Mouse (Mus musculus): ENCODE data around the gene Pbld1. TPM values are rescaled to one million over a fixed set of nuclear protein-coding genes. Genes with fewer than 3 reads are reported as not detected.
"Not testable (repeated sequence)": the region's sequence is repeated elsewhere in the genome, so short reads cannot be mapped to it uniquely, and the experiment has no call there.

The Pbld1 gene
- polyA plus RNA-seq, 1 experiment from 2014 or later = 1.9 TPM

DNA sequence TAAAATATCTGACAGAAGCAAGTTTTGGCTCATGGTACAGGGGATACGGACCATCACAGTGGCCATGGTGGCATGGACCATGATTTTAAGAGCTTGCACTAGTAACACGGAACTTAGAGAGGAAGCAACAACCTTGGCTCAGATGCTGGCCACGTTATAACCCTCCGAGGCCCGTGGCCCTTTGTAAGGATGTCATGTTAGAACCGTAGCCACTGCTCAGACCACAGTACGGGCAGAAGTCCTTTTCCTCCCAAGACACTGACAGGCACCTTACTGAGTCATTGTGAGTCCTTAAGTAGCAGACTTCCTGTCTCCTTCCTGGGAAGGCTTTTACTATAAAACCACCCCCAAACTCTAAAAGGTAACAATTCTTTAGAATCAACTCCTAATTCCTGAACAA is 8.7 kb upstream of the Pbld1 start:
- Histone ChIP-seq H3K27me3 (ENCODE audit: low read depth, poor library complexity, severe bottlenecking) (no peaks in the 10 kb centered on the region), H3K9me3 (replicated peaks) (no peaks in the 10 kb centered on the region), H3K36me3 (no peaks in the 10 kb centered on the region), H3K27ac (no peak overlapping the region), H3K4me3 (no peak overlapping the region), H3K4me1 (peaks cover 3% of the 10 kb centered on the region; the same call in 1 of the 2 replicates)
- no peak for DNase-seq (ENCODE audit: low spot score)
- 88% methylated on average over 7 of the region's 7 CpGs for WGBS

GRCm38 (mm10) chr10:63052011-63052410 is 8.0 kb upstream of the Pbld1 start:
- Histone ChIP-seq H3K27ac (no peak overlapping the region), H3K9me3 (replicated peaks) (no peaks in the 10 kb centered on the region), H3K27me3 (ENCODE audit: low read depth, poor library complexity, severe bottlenecking) (0 out of 2 replicates have a peak, but pooled peaks cover 4% of the 10 kb centered on the region), H3K36me3 (no peaks in the 10 kb centered on the region), H3K4me1 (peaks cover 6% of the 10 kb centered on the region; the same call in 1 of the 2 replicates), H3K4me3 (no peak overlapping the region)
- no peak for DNase-seq (ENCODE audit: low spot score)
- 80% methylated on average over 6 of the region's 6 CpGs for WGBS

- H3K36me3 ChIP-seq = no peaks in the 10 kb centered on the region
- DNase-seq (ENCODE audit: low spot score) = no peak
- no peaks in the 10 kb centered on the region for H3K9me3 ChIP-seq (replicated peaks)
- H3K4me1 ChIP-seq = peaks cover 11% of the 10 kb centered on the region; the same call in 1 of the 2 replicates
- H3K4me3 ChIP-seq = no peak overlapping the region
- 60% methylated on average over 6 of the region's 6 CpGs for WGBS
- no peak overlapping the region for H3K27ac ChIP-seq
- H3K27me3 ChIP-seq (ENCODE audit: low read depth, poor library complexity, severe bottlenecking) = 0 out of 2 replicates have a peak, but pooled peaks cover 5% of the 10 kb centered on the region
Observed at GRCm38 (mm10) chr10:63053007-63053406, 7.0 kb upstream of the Pbld1 start.

DNA sequence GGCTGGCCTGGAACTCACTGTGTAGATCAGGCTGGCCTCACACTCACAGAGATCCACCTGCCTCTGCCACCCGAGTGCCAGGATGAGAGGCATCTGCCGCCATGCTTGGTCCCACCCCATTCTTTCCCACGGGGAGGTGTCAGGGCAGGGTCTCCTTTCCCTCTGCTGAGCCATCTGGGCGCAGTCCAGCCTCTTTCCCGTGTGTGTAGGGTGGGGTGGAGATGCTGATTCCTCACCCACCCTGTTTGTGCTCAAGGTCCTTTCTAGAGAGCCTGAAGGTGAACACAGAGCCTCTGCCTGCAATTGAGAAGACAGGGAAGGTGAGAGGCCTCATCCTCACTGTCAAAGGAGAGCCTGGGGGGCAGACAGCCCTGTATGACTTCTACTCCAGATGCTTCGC is 5.9 kb upstream of the Pbld1 start:
- H3K36me3 ChIP-seq; H3K27me3 ChIP-seq (ENCODE audit: low read depth, poor library complexity, severe bottlenecking); DNase-seq (ENCODE audit: low spot score); H3K27ac ChIP-seq; H3K9me3 ChIP-seq (replicated peaks); H3K4me3 ChIP-seq: not testable (repeated sequence)
- WGBS = 87% methylated on average over 6 of the region's 6 CpGs
- H3K4me1 ChIP-seq = peaks cover 11% of the 10 kb centered on the region; the same call in 1 of the 2 replicates

GRCm38 (mm10) chr10:63054586-63054985 is 5.4 kb upstream of the Pbld1 start:
- Histone ChIP-seq H3K4me3 (no peak overlapping the region), H3K27me3 (ENCODE audit: low read depth, poor library complexity, severe bottlenecking) (0 out of 2 replicates have a peak, but pooled peaks cover 5% of the 10 kb centered on the region), H3K36me3 (no peaks in the 10 kb centered on the region), H3K4me1 (peaks cover 11% of the 10 kb centered on the region; the same call in 1 of the 2 replicates), H3K9me3 (replicated peaks) (no peaks in the 10 kb centered on the region), H3K27ac (no peak overlapping the region)
- 73% methylated on average over 2 of the region's 2 CpGs for WGBS
- DNase-seq (ENCODE audit: low spot score) = no peak

GRCm38 (mm10) chr10:63056966-63057750 is 2.8 kb upstream of the Pbld1 start:
- Histone ChIP-seq H3K9me3 (replicated peaks) (no peaks in the 10 kb centered on the region), H3K27ac (no peak overlapping the region), H3K36me3 (no peaks in the 10 kb centered on the region), H3K27me3 (ENCODE audit: low read depth, poor library complexity, severe bottlenecking) (0 out of 2 replicates have a peak, but pooled peaks cover 5% of the 10 kb centered on the region), H3K4me3 (peak overlapping the region; percentile 20; the same call in 1 of the 2 replicates), H3K4me1 (peaks cover 11% of the 10 kb centered on the region; the same call in 1 of the 2 replicates)
- 31% methylated on average over 24 of the region's 24 CpGs for WGBS
- DNase-seq (ENCODE audit: low spot score) = no peak

DNA sequence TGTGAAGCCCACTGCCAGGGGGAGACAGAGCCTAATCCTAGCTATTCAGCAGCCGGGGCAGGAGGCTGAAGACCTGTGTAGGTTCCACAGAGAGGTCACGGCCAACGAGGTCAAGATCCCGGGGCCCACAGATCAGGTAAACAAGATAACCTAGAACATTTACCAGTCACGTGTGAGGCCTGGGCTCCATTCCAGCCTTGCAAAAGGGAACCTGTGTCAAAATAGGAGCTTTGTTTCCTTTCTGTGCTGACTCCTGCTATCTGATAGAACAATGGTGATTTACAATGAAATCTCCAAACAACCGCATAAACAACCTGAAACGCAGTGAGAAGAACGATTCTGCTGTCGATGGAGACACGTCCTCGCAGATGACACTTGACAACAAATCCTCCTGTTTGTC is 444 bp downstream of the Pbld1 start:
- DNase-seq (ENCODE audit: low spot score) = no peak
- Histone ChIP-seq H3K36me3 (no peaks in the 10 kb centered on the region), H3K9me3 (replicated peaks) (no peaks in the 10 kb centered on the region), H3K27ac (no peak overlapping the region), H3K4me3 (no peak overlapping the region), H3K27me3 (ENCODE audit: low read depth, poor library complexity, severe bottlenecking) (0 out of 2 replicates have a peak, but pooled peaks cover 5% of the 10 kb centered on the region), H3K4me1 (0 out of 2 replicates have a peak, but pooled peaks cover 8% of the 10 kb centered on the region)
- WGBS = 80% methylated on average over 11 of the region's 11 CpGs

- no peak for DNase-seq (ENCODE audit: low spot score)
- Histone ChIP-seq H3K27me3 (ENCODE audit: low read depth, poor library complexity, severe bottlenecking) (0 out of 2 replicates have a peak, but pooled peaks cover 5% of the 10 kb centered on the region), H3K36me3 (no peaks in the 10 kb centered on the region), H3K9me3 (replicated peaks) (no peaks in the 10 kb centered on the region), H3K4me1 (0 out of 2 replicates have a peak, but pooled peaks cover 8% of the 10 kb centered on the region), H3K4me3 (no peak overlapping the region), H3K27ac (no peak overlapping the region)
- WGBS = 77% methylated on average over 12 of the region's 12 CpGs
Observed at GRCm38 (mm10) chr10:63061266-63061665, 1.3 kb downstream of the Pbld1 start.

GRCm38 (mm10) chr10:63062696-63063095 is 2.7 kb downstream of the Pbld1 start:
- H3K27me3 ChIP-seq (ENCODE audit: low read depth, poor library complexity, severe bottlenecking) = no peaks in the 10 kb centered on the region
- H3K4me1 ChIP-seq = no peaks in the 10 kb centered on the region
- WGBS = 98% methylated on average over 5 of the region's 5 CpGs
- H3K27ac ChIP-seq = no peak overlapping the region
- no peak overlapping the region for H3K4me3 ChIP-seq
- H3K9me3 ChIP-seq (replicated peaks) = no peaks in the 10 kb centered on the region
- DNase-seq (ENCODE audit: low spot score) = no peak
- no peaks in the 10 kb centered on the region for H3K36me3 ChIP-seq

DNA sequence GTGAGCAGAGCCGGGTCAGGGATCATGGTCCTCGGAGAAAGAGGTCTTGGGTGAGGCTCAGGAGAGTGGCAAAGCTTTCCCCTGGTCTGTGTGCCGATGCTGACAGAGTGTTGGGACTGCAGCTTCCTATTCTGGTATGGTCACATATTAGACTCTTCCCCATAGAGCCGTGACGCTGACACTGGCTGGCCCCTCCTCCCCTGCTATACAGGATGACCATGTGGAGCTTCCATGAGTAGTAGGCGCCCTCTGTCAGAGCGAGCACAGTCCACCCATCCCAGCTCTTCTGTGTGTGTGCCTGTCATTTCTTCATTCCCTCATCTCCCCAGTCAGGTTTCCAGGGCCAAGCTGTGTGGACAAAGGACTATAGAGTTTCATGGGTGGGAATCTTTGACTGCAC is 3.4 kb downstream of the Pbld1 start:
- Histone ChIP-seq H3K27me3 (ENCODE audit: low read depth, poor library complexity, severe bottlenecking) (no peaks in the 10 kb centered on the region), H3K4me1 (no peaks in the 10 kb centered on the region), H3K9me3 (replicated peaks) (no peaks in the 10 kb centered on the region), H3K27ac (no peak overlapping the region), H3K36me3 (no peaks in the 10 kb centered on the region), H3K4me3 (no peak overlapping the region)
- no peak for DNase-seq (ENCODE audit: low spot score)
- 86% methylated on average over 7 of the region's 7 CpGs for WGBS

- Histone ChIP-seq H3K27ac (no peak overlapping the region), H3K4me1 (no peaks in the 10 kb centered on the region), H3K9me3 (replicated peaks) (no peaks in the 10 kb centered on the region), H3K36me3 (no peaks in the 10 kb centered on the region), H3K4me3 (no peak overlapping the region), H3K27me3 (ENCODE audit: low read depth, poor library complexity, severe bottlenecking) (no peaks in the 10 kb centered on the region)
- no peak for DNase-seq (ENCODE audit: low spot score)
- WGBS = 86% methylated on average over 9 of the region's 9 CpGs
Observed at GRCm38 (mm10) chr10:63064516-63064915, 4.6 kb downstream of the Pbld1 start.

DNA sequence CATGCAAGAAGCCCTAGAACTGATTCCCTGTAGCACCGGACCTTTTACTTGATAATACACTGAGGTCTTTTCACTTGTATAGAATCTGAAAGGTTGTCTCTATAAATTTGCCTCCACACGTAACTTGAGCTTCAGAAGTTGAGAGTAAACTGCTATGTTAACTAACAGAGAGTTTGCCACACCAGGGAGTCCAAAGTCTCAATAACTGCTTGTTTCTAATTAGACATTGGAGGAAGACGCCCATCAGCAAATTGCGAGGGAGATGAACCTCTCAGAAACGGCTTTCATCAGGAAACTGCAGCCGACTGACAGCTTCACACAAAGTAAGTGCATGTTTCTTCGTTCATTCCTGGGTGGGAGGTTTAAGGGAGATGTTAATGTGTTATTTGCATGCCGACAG is 5.6 kb downstream of the Pbld1 start:
- Histone ChIP-seq H3K4me3 (no peak overlapping the region), H3K4me1 (no peaks in the 10 kb centered on the region), H3K36me3 (no peaks in the 10 kb centered on the region), H3K9me3 (replicated peaks) (no peaks in the 10 kb centered on the region), H3K27ac (no peak overlapping the region), H3K27me3 (ENCODE audit: low read depth, poor library complexity, severe bottlenecking) (no peaks in the 10 kb centered on the region)
- DNase-seq (ENCODE audit: low spot score) = no peak
- 62% methylated on average over 8 of the region's 8 CpGs for WGBS

DNA sequence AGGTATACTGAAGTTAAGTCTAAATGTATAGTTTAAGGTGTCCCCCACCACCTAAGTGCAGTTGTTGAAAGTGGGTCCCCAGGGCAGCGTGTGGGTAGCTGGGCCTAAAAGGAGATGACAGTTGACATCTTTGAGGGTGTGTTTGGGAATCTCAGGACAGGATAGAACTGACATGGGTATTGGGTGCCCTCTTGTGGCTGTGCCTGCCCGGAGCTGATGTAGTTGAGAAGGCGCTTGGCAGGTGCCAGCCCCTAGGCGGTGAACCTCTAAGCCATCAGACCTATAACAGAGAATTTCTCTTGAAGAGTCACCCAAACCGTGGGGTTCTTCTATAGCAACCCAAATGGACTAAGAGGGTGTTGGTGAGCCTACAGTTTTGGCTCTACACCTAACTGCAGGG is 6.0 kb downstream of the Pbld1 start:
- H3K27ac ChIP-seq = no peak overlapping the region
- no peaks in the 10 kb centered on the region for H3K36me3 ChIP-seq
- H3K4me1 ChIP-seq = no peaks in the 10 kb centered on the region
- H3K4me3 ChIP-seq = no peak overlapping the region
- no peaks in the 10 kb centered on the region for H3K27me3 ChIP-seq (ENCODE audit: low read depth, poor library complexity, severe bottlenecking)
- 9% methylated on average over 5 of the region's 5 CpGs for WGBS
- peak; percentile 76 for DNase-seq (ENCODE audit: low spot score)
- H3K9me3 ChIP-seq (replicated peaks) = no peaks in the 10 kb centered on the region
